Mouse (Mus musculus): ENCODE data around the gene Gm45062.

Gm45062 gene

GRCm38 (mm10) chr6:8316201-8316600, 57.0 kb downstream of the Gm45062 start:
- no peak for DNase-seq

- DNase-seq = peak; percentile 57
Observed at GRCm38 (mm10) chr6:8319591-8319990, 60.3 kb downstream of the Gm45062 start.

GRCm38 (mm10) chr6:8331496-8331895, 72.2 kb downstream of the Gm45062 start:
- DNase-seq = peak; percentile 52

- no peak for DNase-seq
Observed at GRCm38 (mm10) chr6:8333380-8333779, 74.1 kb downstream of the Gm45062 start.

GRCm38 (mm10) chr6:8336487-8337390, 77.5 kb downstream of the Gm45062 start:
- no peak for DNase-seq

- DNase-seq = no peak
Observed at GRCm38 (mm10) chr6:8339453-8339852, 80.2 kb downstream of the Gm45062 start.

GRCm38 (mm10) chr6:8343271-8343670, 84.0 kb downstream of the Gm45062 start:
- no peak for DNase-seq

- peak; percentile 47 for DNase-seq
Observed at GRCm38 (mm10) chr6:8345219-8345856, 86.1 kb downstream of the Gm45062 start.

- DNase-seq = no peak
Observed at GRCm38 (mm10) chr6:8347154-8347553, 87.9 kb downstream of the Gm45062 start.

GRCm38 (mm10) chr6:8348344-8348743, 89.1 kb downstream of the Gm45062 start:
- DNase-seq = no peak

- no peak for DNase-seq
Observed at GRCm38 (mm10) chr6:8349060-8349670, 89.9 kb downstream of the Gm45062 start.

GRCm38 (mm10) chr6:8351507-8351906, 92.3 kb downstream of the Gm45062 start:
- no peak for DNase-seq

- DNase-seq = no peak
Observed at GRCm38 (mm10) chr6:8352533-8353168, 93.4 kb downstream of the Gm45062 start.

- DNase-seq = no peak
Observed at GRCm38 (mm10) chr6:8353461-8353860, 94.2 kb downstream of the Gm45062 start.

GRCm38 (mm10) chr6:8354846-8355245, 95.6 kb downstream of the Gm45062 start:
- DNase-seq = no peak

GRCm38 (mm10) chr6:8358232-8358631, 99.0 kb downstream of the Gm45062 start:
- DNase-seq = no peak

- DNase-seq = no peak
Observed at GRCm38 (mm10) chr6:8358782-8359181, 99.5 kb downstream of the Gm45062 start.

GRCm38 (mm10) chr6:8360805-8361204, 101.6 kb downstream of the Gm45062 start:
- no peak for DNase-seq

GRCm38 (mm10) chr6:8364033-8364756, 104.9 kb downstream of the Gm45062 start:
- DNase-seq = no peak

GRCm38 (mm10) chr6:8364757-8365150, 105.5 kb downstream of the Gm45062 start:
- DNase-seq = no peak

GRCm38 (mm10) chr6:8367675-8368074, 108.4 kb downstream of the Gm45062 start:
- DNase-seq = no peak

- no peak for DNase-seq
Observed at GRCm38 (mm10) chr6:8368198-8368864, 109.1 kb downstream of the Gm45062 start.
